Mouse (Mus musculus) heart, adult 2 months (tissue): ENCODE measurements at regions not wholly inside any gene's neighbourhood (a gene's known extent, or its start where the extent isn't known, plus 50 kb on each side); places are given as distances from the start of the nearest gene placed in this dataset.

Experiments used
- DNase-seq, 2 experiments: peaks; one replicate each; pipeline ENCODE4 v3.0.0; 2021
- H3K27ac ChIP-seq: fragments of 200-600 bp; 2 replicates; pipeline ENCODE4 v1.8.1; 2022
- H3K27me3 ChIP-seq: fragments of 200-500 bp; 2 replicates; pipeline ENCODE4 v1.6.1; 2012; ENCODE audit warnings: mild to moderate bottlenecking, low read length, inconsistent platforms, mixed read lengths; ENCODE audit not compliant: control insufficient read depth, insufficient read depth
- H3K36me3 ChIP-seq: fragments of 200-500 bp; 2 replicates; pipeline ENCODE4 v1.6.1; 2012; ENCODE audit warnings: low read length, inconsistent platforms; ENCODE audit not compliant: control insufficient read depth, insufficient read depth
- H3K4me1 ChIP-seq: fragments of 200-500 bp; 2 replicates; pipeline ENCODE4 v1.6.1; 2011; ENCODE audit warnings: low read length; ENCODE audit not compliant: control insufficient read depth, insufficient read depth
- H3K4me3 ChIP-seq: fragments of 200-600 bp; 2 replicates; pipeline ENCODE4 v1.8.1; 2022
- H3K79me2 ChIP-seq: fragments of 200-500 bp; replicated peaks from 2 replicates; pipeline ENCODE4 v1.6.1; 2012; ENCODE audit warnings: mild to moderate bottlenecking, inconsistent platforms, low read length, moderate library complexity, mixed read lengths; ENCODE audit not compliant: control insufficient read depth, insufficient read depth
- H3K9ac ChIP-seq: fragments of 200-500 bp; 2 replicates; pipeline ENCODE4 v1.6.1; 2012; ENCODE audit warnings: low read depth, mild to moderate bottlenecking, control low read depth, inconsistent platforms, low read length, mixed read lengths
- CTCF ChIP-seq: fragments of 200-600 bp; IDR thresholded peaks from 2 replicates; pipeline ENCODE4 v1.8.1; 2022; ENCODE audit warnings: antibody characterized with exemption, mild to moderate bottlenecking, moderate library complexity
- EP300 ChIP-seq: fragments of 200-500 bp; IDR thresholded peaks from 2 replicates; pipeline ENCODE4 v1.6.1; 2011; ENCODE audit warnings: low read depth, low read length, control low read depth; ENCODE audit not compliant: insufficient read depth
- POLR2A ChIP-seq: fragments of 200-500 bp; IDR thresholded peaks from 2 replicates; pipeline ENCODE4 v1.6.1; 2011; ENCODE audit warnings: mild to moderate bottlenecking, low read depth, low read length, control low read depth; ENCODE audit not compliant: insufficient read depth
- WGBS: fragments of 180-500 bp; shearing (Covaris S2); methylation state at CpG from one replicate; pipeline ENCODE4 v1.1.7; 2018; 5-methylcytosine and 5-hydroxymethylcytosine counted together
- intact Hi-C: fragments of 180-260 bp; cut with DNase I; formaldehyde crosslinking; loops from one replicate; pipeline ENCODE4 v1.15.1; 2025

- DNase-seq: no peak
- H3K27ac ChIP-seq: no peak overlapping the region
- no peak overlapping the region for H3K4me3 ChIP-seq
- TF ChIP-seq CTCF (no peak), POLR2A (no peak), EP300 (no peak)
- H3K79me2 ChIP-seq: no peaks in the 10 kb centered on the region
- 75% methylated on average over 4 of the region's 4 CpGs for WGBS
- H3K9ac ChIP-seq: no peak overlapping the region
- H3K4me1 ChIP-seq: no peaks in the 10 kb centered on the region
- H3K36me3 ChIP-seq: no peaks in the 10 kb centered on the region
- intact Hi-C loops: no loop called here
- H3K27me3 ChIP-seq: no peaks in the 10 kb centered on the region
These were observed 159.5 kb upstream of the Arl4c start for GRCm38 (mm10) chr1:88861590-88861935.

- DNase-seq: no peak
- WGBS: 52% methylated on average over 6 of the region's 6 CpGs
- no peak overlapping the region for H3K9ac ChIP-seq
These were observed 163.4 kb upstream of the Arl4c start for GRCm38 (mm10) chr1:88865436-88865835.

GRCm38 (mm10) chr1:88866571-88866970 is 164.6 kb upstream of the Arl4c start:
- DNase-seq: no peak
- H3K4me3 ChIP-seq: no peak overlapping the region
- H3K27me3 ChIP-seq: no peaks in the 10 kb centered on the region
- H3K27ac ChIP-seq: no peak overlapping the region
- no peaks in the 10 kb centered on the region for H3K36me3 ChIP-seq
- H3K9ac ChIP-seq: no peak overlapping the region
- TF ChIP-seq CTCF (no peak), EP300 (no peak), POLR2A (no peak)
- intact Hi-C loops: no loop called here
- no peaks in the 10 kb centered on the region for H3K79me2 ChIP-seq
- no peaks in the 10 kb centered on the region for H3K4me1 ChIP-seq
- WGBS: 88% methylated on average over 2 of the region's 2 CpGs

More at GRCm38 (mm10) chr1:88865436-88865835, 163.4 kb upstream of the Arl4c start:
- intact Hi-C loops: no loop called here
- Histone ChIP-seq H3K4me3 (no peak overlapping the region), H3K79me2 (no peaks in the 10 kb centered on the region), H3K27ac (no peak overlapping the region), H3K36me3 (no peaks in the 10 kb centered on the region), H3K4me1 (no peaks in the 10 kb centered on the region), H3K27me3 (no peaks in the 10 kb centered on the region)
- TF ChIP-seq CTCF (no peak), EP300 (no peak), POLR2A (no peak)

- Histone ChIP-seq H3K79me2 (no peaks in the 10 kb centered on the region), H3K36me3 (no peaks in the 10 kb centered on the region), H3K9ac (no peak overlapping the region), H3K27me3 (no peaks in the 10 kb centered on the region), H3K27ac (no peak overlapping the region), H3K4me1 (no peaks in the 10 kb centered on the region), H3K4me3 (no peak overlapping the region)
- 83% methylated on average over 3 of the region's 3 CpGs for WGBS
- intact Hi-C loops: no loop called here
- no peak for DNase-seq
- TF ChIP-seq POLR2A (no peak), CTCF (no peak), EP300 (no peak)
These were observed 165.1 kb upstream of the Arl4c start for GRCm38 (mm10) chr1:88867138-88867537.

- intact Hi-C loops: no loop called here
- Histone ChIP-seq H3K4me3 (no peak overlapping the region), H3K79me2 (no peaks in the 10 kb centered on the region), H3K27ac (no peak overlapping the region), H3K9ac (no peak overlapping the region), H3K36me3 (no peaks in the 10 kb centered on the region), H3K4me1 (no peaks in the 10 kb centered on the region), H3K27me3 (no peaks in the 10 kb centered on the region)
- TF ChIP-seq EP300: no peak
- no peak for TF ChIP-seq CTCF
- no peak for TF ChIP-seq POLR2A
- WGBS: 84% methylated on average over 4 of the region's 4 CpGs
- DNase-seq: no peak
These were observed 167.9 kb upstream of the Arl4c start for GRCm38 (mm10) chr1:88869885-88870284.

- H3K27me3 ChIP-seq: no peaks in the 10 kb centered on the region
- intact Hi-C loops: no loop called here
- 82% methylated on average over 6 of the region's 6 CpGs for WGBS
These were observed 173.3 kb upstream of the Arl4c start for GRCm38 (mm10) chr1:88875356-88875755.

GRCm38 (mm10) chr1:88877441-88877840 is 175.4 kb upstream of the Arl4c start:
- Histone ChIP-seq H3K9ac (no peak overlapping the region), H3K79me2 (no peaks in the 10 kb centered on the region), H3K4me3 (no peak overlapping the region), H3K27me3 (no peaks in the 10 kb centered on the region), H3K36me3 (no peaks in the 10 kb centered on the region), H3K27ac (no peak overlapping the region), H3K4me1 (no peaks in the 10 kb centered on the region)
- WGBS: 91% methylated on average over 11 of the region's 11 CpGs
- TF ChIP-seq EP300: no peak
- no peak for TF ChIP-seq CTCF
- TF ChIP-seq POLR2A: no peak
- intact Hi-C loops: no loop called here
- no peak for DNase-seq

More at GRCm38 (mm10) chr1:88875356-88875755, 173.3 kb upstream of the Arl4c start:
- H3K36me3 ChIP-seq: no peaks in the 10 kb centered on the region
- no peaks in the 10 kb centered on the region for H3K79me2 ChIP-seq
- no peak for DNase-seq
- H3K4me1 ChIP-seq: no peaks in the 10 kb centered on the region
- no peak overlapping the region for H3K9ac ChIP-seq
- H3K27ac ChIP-seq: no peak overlapping the region
- no peak for TF ChIP-seq EP300
- no peak for TF ChIP-seq CTCF
- no peak for TF ChIP-seq POLR2A
- H3K4me3 ChIP-seq: no peak overlapping the region
